Mouse (Mus musculus): Measurements from ENCODE around the gene Elfn2. TPM values are rescaled to one million over a fixed set of nuclear protein-coding genes. Genes with fewer than 3 reads are reported as not detected.

Elfn2 gene
- polyA plus RNA-seq, 1 experiment from 2014 or later: not detected

DNA sequence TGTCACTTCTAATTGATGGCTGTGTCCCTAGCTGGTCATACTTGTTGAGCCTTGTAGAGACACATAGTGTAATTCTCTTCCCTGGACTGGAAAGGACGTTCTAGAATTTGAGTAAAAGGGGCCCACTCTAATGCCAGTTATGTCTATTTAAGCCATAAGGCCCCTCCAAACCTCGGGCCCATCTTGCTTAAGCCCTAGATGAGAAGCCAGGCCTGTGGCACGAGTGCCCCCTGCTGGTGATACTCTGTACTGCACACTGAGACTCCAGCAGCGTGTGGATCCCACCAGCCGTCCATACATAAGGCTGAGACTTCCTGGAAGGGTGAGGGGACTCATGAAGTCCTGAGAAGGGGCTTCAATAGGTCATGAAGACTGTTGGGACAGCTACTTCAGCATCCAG lies 25.6 kb upstream of the Elfn2 start:
- no peak overlapping the region for H3K27ac ChIP-seq (replicated peaks)
- H3K36me3 ChIP-seq (replicated peaks): no peaks in the 10 kb centered on the region
- no peaks in the 10 kb centered on the region for H3K9me3 ChIP-seq (replicated peaks)
- no peak overlapping the region for H3K4me3 ChIP-seq (replicated peaks)
- no peak overlapping the region for H3K9ac ChIP-seq
- WGBS (ENCODE audit: insufficient replicate concordance): 4% methylated on average over 5 of the region's 5 CpGs
- no peaks in the 10 kb centered on the region for H3K4me1 ChIP-seq (replicated peaks)
- no peaks in the 10 kb centered on the region; the same call in 1 of the 2 replicates for H3K27me3 ChIP-seq
- no peak for ATAC-seq (ENCODE audit: insufficient read depth)
- no peak overlapping the region for H3K4me2 ChIP-seq

DNA sequence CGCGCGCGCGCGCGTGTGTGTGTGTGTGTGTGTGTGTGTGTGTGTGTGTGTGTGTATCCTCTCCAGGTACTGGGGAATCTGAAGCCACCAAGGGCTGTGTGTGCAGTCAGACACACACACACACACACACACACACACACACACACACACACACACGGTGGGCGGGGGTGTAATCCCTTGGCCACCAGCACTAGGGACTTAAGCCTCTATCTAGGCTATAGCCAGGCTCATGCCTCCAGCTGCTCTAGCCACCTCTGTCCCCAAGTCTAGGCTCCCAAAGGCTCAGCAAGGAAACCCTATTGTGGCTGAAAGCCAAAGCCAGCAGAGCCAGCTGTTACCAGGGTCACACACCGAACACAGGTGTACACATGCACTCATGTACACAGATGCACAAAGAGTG lies 24.3 kb upstream of the Elfn2 start:
- Histone ChIP-seq H3K9me3 (replicated peaks) (no peaks in the 10 kb centered on the region), H3K9ac (no peak overlapping the region), H3K36me3 (replicated peaks) (no peaks in the 10 kb centered on the region), H3K4me2 (no peak overlapping the region), H3K27ac (replicated peaks) (no peak overlapping the region), H3K27me3 (no peaks in the 10 kb centered on the region; the same call in 1 of the 2 replicates), H3K4me3 (replicated peaks) (no peak overlapping the region), H3K4me1 (replicated peaks) (no peaks in the 10 kb centered on the region)
- 80% methylated on average over 8 of the region's 10 CpGs for WGBS (ENCODE audit: insufficient replicate concordance)
- ATAC-seq (ENCODE audit: insufficient read depth): no peak

DNA sequence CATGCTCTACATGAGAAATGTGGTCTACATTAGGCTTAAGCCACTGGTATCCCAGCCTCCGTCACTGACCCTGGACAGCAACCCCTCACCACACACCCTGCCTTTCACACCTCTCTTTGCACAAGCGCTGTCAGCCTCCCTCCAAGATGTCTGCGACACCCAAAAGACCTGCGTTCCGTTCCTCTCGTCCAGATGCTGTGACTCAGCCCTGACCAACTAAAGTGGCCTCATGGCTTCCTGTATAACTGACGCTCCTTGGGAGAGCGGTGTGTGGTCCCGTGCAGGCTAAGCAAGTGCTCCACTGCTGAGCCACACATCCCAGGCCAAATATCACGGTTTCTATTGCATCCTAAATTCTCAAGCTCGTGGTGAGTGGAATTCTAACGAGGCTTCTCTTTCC lies 22.1 kb upstream of the Elfn2 start:
- WGBS (ENCODE audit: insufficient replicate concordance): 19% methylated on average over 12 of the region's 12 CpGs
- no peaks in the 10 kb centered on the region for H3K9me3 ChIP-seq (replicated peaks)
- H3K4me3 ChIP-seq (replicated peaks): no peak overlapping the region
- H3K4me2 ChIP-seq: no peak overlapping the region
- no peak for ATAC-seq (ENCODE audit: insufficient read depth)
- no peak overlapping the region for H3K27ac ChIP-seq (replicated peaks)
- no peaks in the 10 kb centered on the region for H3K36me3 ChIP-seq (replicated peaks)
- H3K9ac ChIP-seq: no peak overlapping the region
- peaks cover 18% of the 10 kb centered on the region for H3K27me3 ChIP-seq
- H3K4me1 ChIP-seq (replicated peaks): no peaks in the 10 kb centered on the region

DNA sequence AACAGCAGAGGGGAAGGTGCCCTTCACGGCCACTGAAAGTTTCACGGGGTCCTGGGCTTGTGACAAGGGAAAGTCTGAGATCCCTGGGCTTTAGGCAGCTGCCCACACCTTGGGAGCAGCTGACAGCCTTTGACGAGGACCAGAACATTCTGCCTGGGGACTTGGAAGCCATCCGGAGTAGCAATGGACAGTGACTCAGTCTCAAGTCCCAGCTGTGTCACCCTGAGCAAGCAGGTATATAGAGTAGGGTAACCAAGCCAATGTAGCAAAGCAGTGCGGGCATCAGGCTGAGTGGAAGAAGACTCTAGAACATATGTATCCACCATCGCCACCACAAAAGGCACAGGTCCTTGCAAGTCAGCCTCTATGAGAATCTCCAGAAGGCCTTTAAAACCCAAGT lies 18.6 kb upstream of the Elfn2 start:
- Histone ChIP-seq H3K27ac (replicated peaks) (no peak overlapping the region), H3K4me1 (replicated peaks) (no peaks in the 10 kb centered on the region), H3K27me3 (peaks cover 24% of the 10 kb centered on the region), H3K36me3 (replicated peaks) (no peaks in the 10 kb centered on the region), H3K4me3 (replicated peaks) (no peak overlapping the region), H3K4me2 (no peak overlapping the region), H3K9ac (no peak overlapping the region), H3K9me3 (replicated peaks) (no peaks in the 10 kb centered on the region)
- WGBS (ENCODE audit: insufficient replicate concordance): 34% methylated on average over 6 of the region's 6 CpGs
- no peak for ATAC-seq (ENCODE audit: insufficient read depth)

DNA sequence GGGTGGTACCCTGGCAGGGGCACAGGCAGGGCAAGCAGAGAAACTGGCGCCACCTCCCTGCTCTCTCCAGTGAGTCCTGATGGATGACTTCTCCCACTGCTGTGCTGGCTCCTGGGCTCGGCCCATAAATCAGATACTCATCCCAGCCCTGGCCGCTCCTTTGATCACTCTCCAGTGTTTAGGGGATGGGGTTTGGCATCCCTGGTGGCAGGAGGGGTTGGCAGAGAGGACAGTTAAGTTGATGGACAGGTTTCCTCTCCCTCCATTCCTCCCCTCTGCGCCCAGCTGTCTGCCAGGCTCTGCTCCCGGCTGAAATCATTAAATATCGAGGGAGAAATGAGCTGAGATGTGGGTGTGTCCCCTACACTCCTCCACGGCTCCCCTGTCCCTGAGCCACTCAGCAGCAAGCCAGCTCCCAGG lies 18.1 kb upstream of the Elfn2 start:
- ATAC-seq (ENCODE audit: insufficient read depth): no peak
- no peaks in the 10 kb centered on the region for H3K36me3 ChIP-seq (replicated peaks)
- no peaks in the 10 kb centered on the region for H3K9me3 ChIP-seq (replicated peaks)
- H3K27me3 ChIP-seq: peaks cover 24% of the 10 kb centered on the region
- WGBS (ENCODE audit: insufficient replicate concordance): 37% methylated on average over 7 of the region's 7 CpGs
- H3K4me2 ChIP-seq: no peak overlapping the region
- H3K4me3 ChIP-seq (replicated peaks): no peak overlapping the region
- H3K27ac ChIP-seq (replicated peaks): no peak overlapping the region
- H3K9ac ChIP-seq: no peak overlapping the region
- no peaks in the 10 kb centered on the region for H3K4me1 ChIP-seq (replicated peaks)

DNA sequence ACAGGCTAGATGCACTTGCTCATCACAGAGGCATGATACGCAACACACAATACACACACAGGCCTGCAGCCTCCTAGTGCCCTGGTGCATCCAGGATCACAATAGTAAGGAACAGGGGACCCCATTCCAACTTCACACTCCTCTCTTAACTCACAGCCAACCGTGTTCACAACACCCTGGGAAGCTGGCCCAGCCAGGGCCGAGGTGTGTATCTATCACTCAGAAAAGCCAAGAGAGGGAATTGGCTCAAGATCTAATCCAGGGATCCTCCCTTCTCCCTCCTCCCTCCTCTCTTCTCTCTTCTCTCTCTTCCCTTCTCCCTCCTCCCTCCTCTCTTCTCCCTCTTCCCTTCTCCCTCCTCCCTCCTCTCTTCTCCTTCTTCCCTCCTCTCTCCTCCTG lies 17.6 kb upstream of the Elfn2 start:
- Histone ChIP-seq H3K4me2 (no peak overlapping the region), H3K36me3 (replicated peaks) (no peaks in the 10 kb centered on the region), H3K4me3 (replicated peaks) (no peak overlapping the region), H3K27me3 (peaks cover 24% of the 10 kb centered on the region), H3K9ac (no peak overlapping the region), H3K4me1 (replicated peaks) (no peaks in the 10 kb centered on the region), H3K27ac (replicated peaks) (no peak overlapping the region), H3K9me3 (replicated peaks) (no peaks in the 10 kb centered on the region)
- WGBS (ENCODE audit: insufficient replicate concordance): 38% methylated on average over 3 of the region's 3 CpGs
- ATAC-seq (ENCODE audit: insufficient read depth): no peak

DNA sequence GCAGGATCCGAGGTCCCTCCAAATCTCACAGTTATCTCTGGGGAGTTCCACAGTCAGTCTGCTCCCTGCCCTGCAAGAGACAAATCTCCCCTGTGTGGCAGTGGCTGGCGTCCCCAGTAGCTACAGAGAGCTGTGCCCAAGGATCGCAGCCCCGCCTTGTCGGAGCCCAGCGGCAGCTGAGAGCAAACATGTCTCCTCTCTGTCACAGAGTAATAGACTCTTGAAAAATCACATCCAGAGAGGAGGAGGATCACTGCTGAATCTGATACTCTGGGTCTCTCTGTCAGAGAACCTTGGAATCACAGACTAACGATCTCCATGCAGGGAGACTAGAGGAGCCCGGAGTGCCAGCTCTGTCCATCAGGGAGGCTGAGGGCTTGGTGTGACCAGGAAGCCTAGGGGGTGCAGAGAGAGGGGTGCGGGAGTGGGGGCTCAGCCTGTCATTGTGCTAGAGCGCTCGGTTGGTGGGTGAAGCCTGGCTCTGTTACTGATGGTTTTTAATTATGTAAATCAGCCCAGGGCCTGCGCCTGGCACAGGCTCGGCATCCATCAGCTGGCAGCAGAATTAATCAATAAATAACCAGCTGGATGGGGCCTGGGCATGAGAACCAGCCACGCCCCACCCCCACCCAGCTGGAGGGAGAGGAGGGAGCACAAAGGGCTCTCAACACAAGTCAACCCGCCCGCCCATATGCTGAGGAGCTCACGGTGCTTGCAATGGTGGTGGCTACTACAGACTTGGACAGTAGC lies 17.0 kb upstream of the Elfn2 start:
- no peak overlapping the region for H3K4me3 ChIP-seq (replicated peaks)
- no peak overlapping the region for H3K9ac ChIP-seq
- no peak overlapping the region for H3K27ac ChIP-seq (replicated peaks)
- WGBS (ENCODE audit: insufficient replicate concordance): 38% methylated on average over 17 of the region's 17 CpGs
- peaks cover 24% of the 10 kb centered on the region for H3K27me3 ChIP-seq
- ATAC-seq (ENCODE audit: insufficient read depth): no peak
- H3K36me3 ChIP-seq (replicated peaks): no peaks in the 10 kb centered on the region
- H3K4me1 ChIP-seq (replicated peaks): no peaks in the 10 kb centered on the region
- H3K9me3 ChIP-seq (replicated peaks): no peaks in the 10 kb centered on the region
- H3K4me2 ChIP-seq: no peak overlapping the region

GRCm38 (mm10) chr15:78731830-78732229 lies 13.3 kb upstream of the Elfn2 start:
- H3K4me2 ChIP-seq: no peak overlapping the region
- H3K27me3 ChIP-seq: peaks cover 16% of the 10 kb centered on the region
- H3K36me3 ChIP-seq (replicated peaks): no peaks in the 10 kb centered on the region
- 28% methylated on average over 4 of the region's 4 CpGs for WGBS (ENCODE audit: insufficient replicate concordance)
- no peak overlapping the region for H3K4me3 ChIP-seq (replicated peaks)
- H3K4me1 ChIP-seq (replicated peaks): no peaks in the 10 kb centered on the region
- no peaks in the 10 kb centered on the region for H3K9me3 ChIP-seq (replicated peaks)
- no peak overlapping the region for H3K27ac ChIP-seq (replicated peaks)
- no peak for ATAC-seq (ENCODE audit: insufficient read depth)
- H3K9ac ChIP-seq: no peak overlapping the region

- Histone ChIP-seq H3K9me3 (replicated peaks) (no peaks in the 10 kb centered on the region), H3K36me3 (replicated peaks) (no peaks in the 10 kb centered on the region), H3K4me2 (no peak overlapping the region), H3K9ac (no peak overlapping the region), H3K27me3 (peaks cover 14% of the 10 kb centered on the region), H3K27ac (replicated peaks) (no peak overlapping the region), H3K4me1 (replicated peaks) (no peaks in the 10 kb centered on the region), H3K4me3 (replicated peaks) (no peak overlapping the region)
- ATAC-seq (ENCODE audit: insufficient read depth): no peak
- 55% methylated on average over 12 of the region's 12 CpGs for WGBS (ENCODE audit: insufficient replicate concordance)
Observed at GRCm38 (mm10) chr15:78730315-78731049, 11.9 kb upstream of the Elfn2 start.

DNA sequence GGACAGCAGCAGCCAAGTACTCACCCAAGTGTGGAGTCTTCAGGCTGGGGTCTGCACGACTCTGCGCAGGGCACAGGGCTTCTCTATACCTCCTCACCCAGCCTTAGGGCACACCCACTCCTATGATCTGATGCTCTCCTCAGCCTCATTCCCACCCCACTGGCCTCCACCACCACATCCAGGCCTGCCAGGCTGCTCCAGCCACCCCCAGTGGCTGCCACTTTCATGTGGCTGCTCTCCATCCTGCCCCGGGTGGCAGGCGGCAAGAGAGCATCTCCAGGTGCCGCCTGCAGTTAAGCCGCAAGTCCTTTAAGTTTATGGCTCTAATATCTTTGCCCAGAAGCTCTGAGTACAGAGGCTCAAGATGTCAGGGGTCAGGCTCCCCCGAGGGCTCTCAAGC lies 8.1 kb upstream of the Elfn2 start:
- no peak overlapping the region for H3K4me3 ChIP-seq (replicated peaks)
- H3K9ac ChIP-seq: no peak overlapping the region
- ATAC-seq (ENCODE audit: insufficient read depth): no peak
- H3K27me3 ChIP-seq: peaks cover 38% of the 10 kb centered on the region
- H3K9me3 ChIP-seq (replicated peaks): no peaks in the 10 kb centered on the region
- no peak overlapping the region for H3K4me2 ChIP-seq
- 56% methylated on average over 7 of the region's 7 CpGs for WGBS (ENCODE audit: insufficient replicate concordance)
- no peaks in the 10 kb centered on the region for H3K4me1 ChIP-seq (replicated peaks)
- no peak overlapping the region for H3K27ac ChIP-seq (replicated peaks)
- no peaks in the 10 kb centered on the region for H3K36me3 ChIP-seq (replicated peaks)

- H3K4me2 ChIP-seq: no peak overlapping the region
- no peaks in the 10 kb centered on the region for H3K36me3 ChIP-seq (replicated peaks)
- no peak overlapping the region for H3K9ac ChIP-seq
- H3K4me3 ChIP-seq (replicated peaks): no peak overlapping the region
- no peak for ATAC-seq (ENCODE audit: insufficient read depth)
- peaks cover 87% of the 10 kb centered on the region for H3K27me3 ChIP-seq
- no peak overlapping the region for H3K27ac ChIP-seq (replicated peaks)
- WGBS (ENCODE audit: insufficient replicate concordance): 18% methylated on average over 7 of the region's 7 CpGs
- no peaks in the 10 kb centered on the region for H3K4me1 ChIP-seq (replicated peaks)
- no peaks in the 10 kb centered on the region for H3K9me3 ChIP-seq (replicated peaks)
Observed at GRCm38 (mm10) chr15:78720532-78720931, 2.0 kb upstream of the Elfn2 start.

Data from liver, embryonic 15.5 days (tissue).